20 mouse cellular contexts compared by ENCODE assay signal in the genomic region with DNA sequence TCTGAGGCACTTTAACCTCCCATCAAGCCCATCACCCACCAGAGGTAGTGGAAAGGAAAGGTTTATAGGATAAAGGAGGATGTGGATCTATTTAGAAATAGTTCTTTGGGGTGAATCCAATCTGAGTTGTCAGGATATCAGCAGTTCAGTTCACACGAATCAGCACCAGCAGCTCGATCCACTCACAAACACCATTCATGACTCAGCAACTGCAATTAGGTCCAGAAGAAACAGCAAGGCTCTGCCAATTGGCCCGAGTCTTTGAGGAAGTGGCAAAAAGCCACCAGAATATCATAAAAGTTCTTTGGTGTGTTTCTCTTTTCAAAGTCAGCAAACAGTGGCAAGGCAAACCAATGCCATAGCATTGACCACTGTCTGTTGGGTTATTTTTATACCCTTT.
"Had no signal": no experiment of that assay in that cellular context is flagged by ENCODE, and none has a peak within 500 bp of the region (broad histone marks: within the 10 kb centered on the region; RNA-seq: fewer than 3 reads in every experiment).

No protein-coding gene starts in this region.

- H3K4me2 ChIP-seq: liver, embryonic 15.5 days; lung, embryonic 15.5 days; midbrain, embryonic 13.5 days; midbrain, embryonic 15.5 days; neural tube, embryonic 13.5 days; neural tube, embryonic 15.5 days had no signal

- H3K9me3 ChIP-seq: liver, embryonic 15.5 days; lung, embryonic 15.5 days; midbrain, embryonic 13.5 days; midbrain, embryonic 15.5 days; neural tube, embryonic 13.5 days; neural tube, embryonic 15.5 days had no signal

- H3K4me1 ChIP-seq: liver, embryonic 15.5 days; megakaryocyte, embryonic 14.5 days had no signal

- ATAC-seq: liver, postnatal 0 days; lung, postnatal 0 days; midbrain, embryonic 13.5 days; midbrain, embryonic 15.5 days had no signal

- H3K27ac ChIP-seq: liver, embryonic 15.5 days; lung, embryonic 15.5 days; macrophage; midbrain, embryonic 13.5 days; midbrain, embryonic 15.5 days; neural tube, embryonic 13.5 days; neural tube, embryonic 15.5 days had no signal

- H3K36me3 ChIP-seq: liver, embryonic 15.5 days; lung, embryonic 15.5 days; midbrain, embryonic 13.5 days; midbrain, embryonic 15.5 days; neural tube, embryonic 13.5 days; neural tube, embryonic 15.5 days had no signal

- DNase-seq: liver, postnatal 0 days; lung, postnatal 14 days; lung, postnatal 36 days; retina, postnatal 1 day; right cerebral cortex, adult 18-20 months; right cerebral cortex, postnatal 25 days; right cerebral cortex, postnatal 4 days; spleen, adult 18-20 months; thymus, adult 18-20 months; thymus, postnatal 14 days; thymus, postnatal 36 days had no signal

- H3K27me3 ChIP-seq: liver, embryonic 15.5 days; lung, embryonic 15.5 days; midbrain, embryonic 13.5 days; midbrain, embryonic 15.5 days; neural tube, embryonic 13.5 days; neural tube, embryonic 15.5 days had no signal

- H3K4me3 ChIP-seq: liver, embryonic 15.5 days; lung, embryonic 15.5 days; megakaryocyte, embryonic 14.5 days; midbrain, embryonic 13.5 days; midbrain, embryonic 15.5 days; neural tube, embryonic 13.5 days; neural tube, embryonic 15.5 days had no signal

- H3K9ac ChIP-seq: liver, embryonic 15.5 days; liver, postnatal 0 days; lung, embryonic 15.5 days; midbrain, embryonic 13.5 days; midbrain, embryonic 15.5 days; neural tube, embryonic 13.5 days; neural tube, embryonic 15.5 days had no signal
